Mouse (Mus musculus): ENCODE results near the gene Adck1. TPM values are rescaled to one million over a fixed set of nuclear protein-coding genes. Genes with fewer than 3 reads are reported as not detected.

Gene Adck1
- polyA plus RNA-seq, 1 experiment = 11.7 TPM

DNA sequence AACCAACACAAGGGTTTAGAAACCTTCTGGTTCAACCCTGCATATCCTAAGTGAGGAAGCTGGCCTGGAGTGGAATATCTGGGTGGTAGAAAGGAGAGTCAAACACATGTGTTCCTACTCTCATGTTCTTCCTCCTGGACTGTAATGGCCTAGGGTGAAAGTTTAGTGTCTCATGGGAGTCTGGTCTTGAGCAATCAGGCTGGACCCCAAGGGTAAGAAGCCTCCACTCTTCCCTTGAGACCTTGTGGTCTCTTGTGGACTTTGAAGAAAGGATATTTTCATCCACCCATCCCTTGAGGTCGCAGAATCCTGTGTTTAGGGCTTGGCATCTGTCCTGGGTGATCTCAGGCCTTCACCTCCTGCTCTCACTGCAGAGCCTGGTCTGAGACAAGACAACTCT lies 52.9 kb downstream of the Adck1 start:
- 79% methylated on average over 1 of the region's 1 CpGs for WGBS

DNA sequence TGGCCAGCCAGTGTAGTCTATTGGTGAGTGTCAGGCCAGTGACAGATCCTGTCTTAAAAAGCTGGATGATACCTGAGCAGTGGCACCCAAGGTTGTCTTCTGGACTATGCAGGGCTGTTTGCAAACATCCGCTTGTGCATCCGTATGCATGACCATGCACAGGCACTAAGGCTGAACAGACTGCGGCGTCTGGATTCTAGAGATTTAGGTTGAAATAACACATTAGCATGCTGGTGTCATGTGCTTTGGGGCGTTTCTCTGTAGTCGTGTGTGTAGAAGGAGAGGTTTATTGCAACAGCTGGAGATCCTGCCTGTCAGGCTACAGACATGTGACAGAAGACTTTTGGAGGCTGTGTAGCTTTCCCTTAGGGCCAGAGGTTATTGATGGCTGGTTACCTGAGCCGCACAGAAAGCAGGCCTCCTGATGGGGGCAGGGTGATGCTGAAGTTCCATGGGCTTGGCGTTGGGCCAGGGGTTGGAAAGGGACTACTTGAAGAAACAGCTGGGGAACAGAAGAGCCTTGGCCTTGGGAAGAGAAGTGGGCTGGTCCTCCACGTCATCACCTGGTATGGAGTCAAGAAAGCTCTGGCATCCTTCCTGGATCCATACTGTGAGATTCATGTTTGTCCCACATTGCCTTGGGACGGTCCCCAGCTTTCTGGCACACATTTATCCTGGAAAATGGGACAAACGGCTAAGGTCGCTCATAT lies 59.7 kb downstream of the Adck1 start:
- DNase-seq (ENCODE audit: low read depth, low spot score) = no peak
- WGBS = 57% methylated on average over 12 of the region's 12 CpGs

More for the DNA sequence above, 52.9 kb downstream of the Adck1 start:
- no peak for DNase-seq (ENCODE audit: low read depth, low spot score)

GRCm38 (mm10) chr12:88426926-88427325 lies 66.6 kb downstream of the Adck1 start:
- WGBS = 94% methylated on average over 3 of the region's 3 CpGs
- no peak for DNase-seq (ENCODE audit: low read depth, low spot score)

GRCm38 (mm10) chr12:88428735-88429134 lies 68.4 kb downstream of the Adck1 start:
- WGBS = 85% methylated on average over 2 of the region's 2 CpGs
- DNase-seq (ENCODE audit: low read depth, low spot score) = no peak

- no peak for DNase-seq (ENCODE audit: low read depth, low spot score)
- 92% methylated on average over 4 of the region's 4 CpGs for WGBS
These were observed 71.9 kb downstream of the Adck1 start for GRCm38 (mm10) chr12:88432277-88432676.

DNA sequence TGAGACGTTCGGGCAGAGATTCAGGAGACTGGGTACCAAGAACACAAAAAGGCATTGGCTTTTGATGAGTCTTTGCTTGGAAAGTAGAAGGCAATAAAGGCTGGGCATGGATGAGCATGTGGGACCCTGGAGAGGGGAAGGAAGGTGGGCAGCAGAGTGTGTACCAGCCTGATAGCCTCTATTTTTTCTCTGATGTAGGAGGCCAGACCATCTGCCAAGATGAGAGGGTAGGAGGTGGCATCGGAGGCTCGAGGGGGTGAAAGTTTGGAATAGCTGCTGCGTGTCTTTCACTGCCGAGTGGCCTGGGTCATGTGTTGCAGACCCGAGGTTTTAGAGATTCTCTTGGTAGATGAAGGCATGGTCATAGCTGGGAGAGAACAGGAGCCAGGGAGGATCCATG lies 72.8 kb downstream of the Adck1 start:
- no peak for DNase-seq (ENCODE audit: low read depth, low spot score)
- 95% methylated on average over 7 of the region's 7 CpGs for WGBS

DNA sequence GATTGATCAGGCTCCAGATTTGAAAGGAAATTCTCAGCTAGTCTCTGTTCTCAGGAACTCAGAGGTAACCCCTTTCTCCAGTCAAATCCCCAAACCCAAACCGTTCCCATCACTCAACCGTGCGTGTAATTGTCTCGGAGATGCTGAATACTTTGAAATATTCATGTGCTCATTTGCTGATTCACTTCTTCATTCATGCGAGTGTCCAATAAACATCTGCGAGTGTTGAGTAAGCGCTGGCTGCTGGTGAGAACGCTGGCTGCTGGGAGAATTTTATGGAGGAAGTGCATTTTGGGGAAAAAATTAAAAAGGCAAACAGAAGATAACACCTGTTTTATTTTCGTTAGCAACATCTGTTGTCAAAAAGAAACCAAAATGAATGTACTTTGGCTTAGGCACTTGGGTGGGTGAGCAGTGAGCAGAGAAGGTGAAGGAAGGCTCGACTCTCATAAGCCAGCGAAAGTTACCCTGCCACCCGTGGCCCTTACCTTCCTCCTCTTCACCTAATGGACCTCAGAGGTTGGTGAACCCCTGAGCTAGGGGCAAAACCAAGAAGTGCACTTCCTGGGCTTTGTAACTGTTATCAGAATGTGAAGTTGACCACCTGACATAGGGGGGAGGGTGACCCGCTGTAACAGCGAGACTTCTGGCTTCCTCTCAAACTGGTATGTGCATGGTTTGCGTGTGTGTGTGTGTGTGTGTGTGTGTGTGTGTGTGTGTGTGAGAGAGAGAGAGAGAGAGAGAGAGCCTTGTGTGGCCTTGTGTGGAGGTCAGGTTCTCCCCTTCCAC lies 76.8 kb downstream of the Adck1 start:
- DNase-seq (ENCODE audit: low read depth, low spot score) = no peak
- 62% methylated on average over 15 of the region's 15 CpGs for WGBS

DNA sequence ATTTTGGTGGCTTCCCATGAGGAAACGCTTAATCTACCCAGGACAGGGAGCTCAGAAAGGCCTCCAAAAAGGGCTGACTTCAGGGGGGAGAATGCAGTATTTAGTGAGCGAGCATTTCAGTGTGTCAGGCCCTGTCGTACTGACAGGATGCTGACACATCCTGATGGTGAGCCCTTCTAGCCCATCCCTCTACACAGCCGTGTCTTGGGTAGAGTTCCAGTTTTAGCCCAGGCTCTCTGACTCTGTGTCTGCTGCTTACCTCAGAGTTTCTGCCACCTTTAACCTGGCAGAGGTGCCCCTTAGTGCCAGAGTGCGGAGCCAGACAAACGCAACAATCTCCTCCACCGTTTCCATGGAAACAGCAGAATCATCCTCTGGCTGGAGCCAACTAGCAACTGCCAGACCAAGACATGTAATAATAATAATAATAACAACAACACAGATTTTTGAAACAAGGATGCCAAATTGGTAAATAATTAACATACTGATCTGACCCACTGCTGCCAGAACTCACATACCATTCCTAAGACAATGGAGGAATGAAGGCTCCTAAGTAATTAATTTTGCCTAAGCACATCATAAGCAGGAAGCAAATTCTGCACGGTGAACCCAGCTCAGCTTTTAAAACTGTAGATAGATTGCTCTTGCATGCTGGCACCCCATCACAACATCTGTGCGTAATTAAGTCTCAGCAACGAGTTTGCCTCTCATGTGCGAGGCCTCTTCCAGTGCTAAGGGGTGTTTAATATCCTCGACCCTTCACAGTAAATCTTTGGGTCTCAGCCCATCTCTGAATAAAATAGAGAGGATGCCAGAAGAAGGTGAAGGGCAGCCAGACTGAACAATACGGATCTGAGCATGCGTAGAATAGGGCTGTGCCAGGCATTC lies 81.8 kb downstream of the Adck1 start:
- DNase-seq (ENCODE audit: low read depth, low spot score) = no peak
- WGBS = 88% methylated on average over 14 of the region's 14 CpGs

GRCm38 (mm10) chr12:88444040-88444439 lies 83.7 kb downstream of the Adck1 start:
- WGBS = 58% methylated on average over 5 of the region's 5 CpGs
- DNase-seq (ENCODE audit: low read depth, low spot score) = no peak

GRCm38 (mm10) chr12:88445471-88445870 lies 85.1 kb downstream of the Adck1 start:
- WGBS = 91% methylated on average over 3 of the region's 3 CpGs
- DNase-seq (ENCODE audit: low read depth, low spot score) = no peak

GRCm38 (mm10) chr12:88450658-88451563 lies 90.6 kb downstream of the Adck1 start:
- 87% methylated on average over 4 of the region's 4 CpGs for WGBS

DNA sequence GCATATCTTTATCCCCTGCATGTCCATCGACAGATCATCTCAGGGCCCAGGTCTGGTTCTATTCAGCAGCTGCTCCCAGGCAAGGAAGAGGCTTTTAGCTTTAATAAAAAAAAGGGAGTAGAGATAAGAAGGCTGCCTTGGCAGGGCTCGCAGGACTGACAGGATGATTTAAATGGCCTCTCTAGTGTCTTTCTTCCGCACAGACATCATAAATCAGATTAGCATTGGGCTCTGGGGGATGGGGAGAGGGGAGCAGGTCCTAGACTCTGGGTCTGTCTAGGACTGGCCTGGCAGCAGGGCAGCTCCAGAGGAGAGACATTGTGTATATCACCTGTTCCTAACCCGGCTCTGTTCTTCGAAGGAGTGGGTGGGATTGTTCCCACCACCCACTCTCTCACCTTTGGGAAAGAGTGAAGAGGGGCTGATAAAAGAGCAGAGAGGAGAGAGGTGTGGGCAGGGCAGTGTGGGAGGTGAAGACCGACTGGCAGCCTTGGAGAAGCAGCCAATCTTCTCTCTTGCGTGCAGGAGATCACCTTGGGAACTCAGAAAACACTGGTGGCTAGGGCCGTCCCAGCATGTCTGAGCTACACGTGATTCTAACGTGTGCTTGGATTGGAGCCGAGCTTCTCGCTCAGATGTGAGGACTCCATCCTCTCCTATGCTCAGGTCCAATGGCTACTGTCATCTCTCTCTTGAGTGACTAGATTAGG lies 94.5 kb downstream of the Adck1 start:
- DNase-seq (ENCODE audit: low read depth, low spot score) = no peak
- 62% methylated on average over 12 of the region's 12 CpGs for WGBS

More at GRCm38 (mm10) chr12:88450658-88451563, 90.6 kb downstream of the Adck1 start:
- DNase-seq (ENCODE audit: low read depth, low spot score) = no peak

- DNase-seq (ENCODE audit: low read depth, low spot score) = no peak
- WGBS = 94% methylated on average over 1 of the region's 1 CpGs
These were observed 96.7 kb downstream of the Adck1 start for GRCm38 (mm10) chr12:88457021-88457420.

DNA sequence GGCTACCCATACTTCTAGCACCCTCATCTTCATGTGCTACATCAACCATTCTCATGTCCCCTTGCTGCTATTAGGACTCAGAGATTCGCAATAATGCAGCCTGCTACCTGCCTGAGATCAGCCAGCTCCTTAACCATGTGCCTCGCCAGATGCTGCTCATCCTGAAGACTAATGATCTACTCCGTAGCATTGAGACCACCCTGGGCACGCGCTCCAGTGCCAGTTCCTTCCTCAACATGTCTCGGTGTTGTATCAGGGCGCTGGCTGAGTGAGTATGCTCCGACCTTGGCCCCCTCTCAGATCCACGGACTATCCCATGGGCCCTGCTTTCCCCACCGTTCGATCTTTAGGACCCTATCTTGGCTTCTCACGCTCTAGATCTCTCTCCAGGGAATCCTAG lies 98.6 kb downstream of the Adck1 start:
- no peak for DNase-seq (ENCODE audit: low read depth, low spot score)
- 97% methylated on average over 12 of the region's 12 CpGs for WGBS

DNA sequence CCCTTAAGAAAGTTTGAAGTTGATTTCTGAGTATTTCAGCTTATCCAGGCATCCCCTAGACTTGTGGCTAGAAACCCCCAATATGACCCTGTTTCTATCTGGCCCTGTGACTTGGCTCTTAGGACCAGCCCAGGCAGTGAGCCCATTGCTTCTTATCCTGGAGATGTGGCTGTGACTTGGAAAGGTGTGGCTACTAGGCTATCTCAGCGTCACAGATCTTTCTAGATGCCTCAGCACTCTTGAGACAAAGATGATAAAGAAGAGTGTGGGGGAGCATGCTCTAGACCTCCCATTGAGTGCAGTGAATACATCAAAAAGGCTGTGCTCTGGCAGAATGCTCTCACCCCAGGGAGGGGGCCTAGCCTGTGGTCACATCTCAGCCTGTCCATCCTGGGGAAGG lies 99.1 kb downstream of the Adck1 start:
- 92% methylated on average over 1 of the region's 1 CpGs for WGBS
- DNase-seq (ENCODE audit: low read depth, low spot score) = no peak

DNA sequence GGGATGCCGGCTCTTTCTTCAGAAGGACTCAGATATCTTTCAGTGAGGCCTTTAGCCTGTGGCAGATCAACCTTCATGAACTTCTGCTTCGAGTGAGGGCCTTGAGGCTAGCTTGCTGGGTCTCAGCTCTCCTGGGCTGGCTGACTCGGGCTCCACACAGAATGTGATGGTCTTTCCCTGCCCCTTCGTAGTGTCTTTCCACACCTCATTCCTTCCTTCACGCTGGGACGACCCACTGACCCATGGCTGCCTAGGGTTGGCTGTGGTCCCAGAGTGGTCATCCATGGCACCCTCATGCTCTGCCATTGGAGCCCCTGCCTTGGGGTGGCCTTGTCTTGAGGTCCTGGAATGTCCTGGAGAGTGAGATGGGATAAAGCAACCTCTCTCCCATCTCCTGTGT lies 100.7 kb downstream of the Adck1 start:
- DNase-seq (ENCODE audit: low read depth, low spot score) = no peak
- WGBS = 97% methylated on average over 6 of the region's 6 CpGs

DNA sequence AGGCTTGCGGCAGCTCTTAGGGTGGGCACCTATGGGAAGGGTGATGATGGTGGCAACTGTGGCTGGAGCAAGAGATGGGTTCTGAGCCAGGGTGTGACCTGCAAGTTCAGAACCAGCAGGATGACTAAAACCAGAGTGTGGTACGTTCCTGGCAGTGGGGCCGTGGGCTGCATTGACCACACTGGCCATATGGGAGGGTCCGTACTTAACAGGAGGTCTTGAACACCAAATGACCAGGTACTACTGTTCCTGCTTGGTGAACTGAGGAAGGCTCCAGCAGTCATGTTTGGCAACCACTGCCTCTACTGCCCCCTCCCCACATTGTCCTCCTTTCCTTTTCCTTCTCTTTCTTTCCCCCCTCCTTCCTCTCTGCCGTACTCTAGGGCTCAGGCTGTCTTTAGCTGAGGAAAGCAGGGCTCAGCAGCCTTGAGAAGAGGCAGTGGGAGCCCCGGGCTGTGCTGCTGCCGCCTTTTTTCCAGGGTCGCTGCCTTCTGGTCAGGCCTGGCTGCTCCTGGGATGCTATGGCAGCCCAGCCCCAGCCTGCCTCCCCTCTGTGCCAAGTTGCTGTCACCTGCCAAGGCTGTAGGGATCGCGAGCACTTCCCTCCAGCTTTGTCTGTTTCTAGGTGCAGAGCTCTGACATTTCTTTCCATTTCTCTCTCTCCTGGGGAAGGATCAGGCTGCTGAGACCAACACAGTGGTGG lies 103.4 kb downstream of the Adck1 start:
- no peak for DNase-seq (ENCODE audit: low read depth, low spot score)
- 88% methylated on average over 10 of the region's 10 CpGs for WGBS

GRCm38 (mm10) chr12:88466801-88467200 lies 106.4 kb downstream of the Adck1 start:
- no peak for DNase-seq (ENCODE audit: low read depth, low spot score)
- 81% methylated on average over 6 of the region's 6 CpGs for WGBS
